Mouse (Mus musculus) ES-E14 (cell line): ENCODE measurements at regions not wholly inside any gene's neighbourhood (a gene's known extent, or its start where the extent isn't known, plus 50 kb on each side); places are given as distances from the start of the nearest gene placed in this dataset.

ENCODE experiments used
- CHD2 ChIP-seq: IDR thresholded peaks from 2 replicates; pipeline ENCODE4 v1.6.1; 2014; ENCODE audit warnings: mild to moderate bottlenecking, low read depth, low read length, inconsistent platforms
- MAFK ChIP-seq: IDR thresholded peaks from 2 replicates; pipeline ENCODE4 v1.6.1; 2014; ENCODE audit warnings: mild to moderate bottlenecking, low read depth, low read length, inconsistent platforms; ENCODE audit not compliant: insufficient read depth
- ZC3H11A ChIP-seq: IDR thresholded peaks from 2 replicates; pipeline ENCODE4 v1.6.1; 2012; ENCODE audit warnings: low read depth, mild to moderate bottlenecking, inconsistent platforms, low read length, borderline replicate concordance
- ZNF384 ChIP-seq: IDR thresholded peaks from 2 replicates; pipeline ENCODE4 v1.6.1; 2012; ENCODE audit warnings: low read depth, low read length, inconsistent platforms

- TF ChIP-seq MAFK (no peak), CHD2 (no peak), ZNF384 (no peak), ZC3H11A (no peak)
Measured at GRCm38 (mm10) chr1:7777191-7778044, 2969.7 kb downstream of the Gm37988 start.
